Mouse (Mus musculus) CH12.LX (cell line): ENCODE results near the gene Mllt11. TPM values are rescaled to one million over a fixed set of nuclear protein-coding genes. Genes with fewer than 3 reads are reported as not detected.

Experiments used
- DNase-seq: peaks from one replicate; pipeline ENCODE4 v3.0.0-alpha.2; 2013; ENCODE audit errors: extremely low read depth
- H3K27ac ChIP-seq: 2 replicates; pipeline ENCODE4 v1.5.1; 2012; ENCODE audit warnings: low read depth, mild to moderate bottlenecking, control low read depth, moderate library complexity; ENCODE audit not compliant: insufficient read depth
- H3K27me3 ChIP-seq: replicated peaks from 2 replicates; pipeline ENCODE3; 2012; ENCODE audit warnings: inconsistent platforms
- H3K36me3 ChIP-seq, 2 experiments: replicated peaks in 1 of 2; 2 replicates each; pipeline versions ENCODE3 to v1.6.1; 2012; ENCODE audit warnings: inconsistent platforms in 1 of 2, low read length in 1 of 2, mild to moderate bottlenecking in 1 of 2, mixed read lengths in 1 of 2, moderate library complexity in 1 of 2; ENCODE audit not compliant: control insufficient read depth in 1 of 2, insufficient read depth in 1 of 2
- H3K4me1 ChIP-seq, 2 experiments: 2 replicates each; pipeline ENCODE4 v1.6.1; 2012; ENCODE audit warnings: inconsistent platforms in 1 of 2, moderate library complexity in 1 of 2; ENCODE audit not compliant: insufficient read depth in 2 of 2, control insufficient read depth in 1 of 2
- H3K4me2 ChIP-seq: 2 replicates; pipeline ENCODE4 v1.6.1; 2012; ENCODE audit warnings: low read depth, mild to moderate bottlenecking, control low read depth; ENCODE audit not compliant: poor library complexity, insufficient read depth, severe bottlenecking
- H3K4me3 ChIP-seq, 3 experiments: fragments of 150-350 bp in 1 of 3; sonication (generic) in 1 of 3; replicated peaks in 1 of 3; 2 replicates each; pipeline versions ENCODE3 to v1.5.1; 2011 to 2012; ENCODE audit warnings: low read depth in 2 of 3, low read length in 2 of 3, mild to moderate bottlenecking in 2 of 3, moderate library complexity in 2 of 3, control low read depth in 1 of 3, improper control_type of control experiment in 1 of 3, inconsistent platforms in 1 of 3, mixed read lengths in 1 of 3; ENCODE audit not compliant: poor library complexity in 1 of 3
- H3K79me2 ChIP-seq: replicated peaks from 2 replicates; pipeline ENCODE4 v1.6.1; 2012; ENCODE audit warnings: mild to moderate bottlenecking, moderate library complexity; ENCODE audit not compliant: control insufficient read depth, poor library complexity, insufficient read depth, severe bottlenecking; ENCODE audit errors: extremely low read depth
- H3K9ac ChIP-seq: 2 replicates; pipeline ENCODE4 v1.6.1; 2012; ENCODE audit warnings: low read depth, mild to moderate bottlenecking, control low read depth, moderate library complexity; ENCODE audit not compliant: insufficient read depth
- H3K9me3 ChIP-seq: replicated peaks from 2 replicates; pipeline ENCODE3; 2012; ENCODE audit warnings: low read length, inconsistent platforms, mixed read lengths
- E2F4 ChIP-seq: IDR thresholded peaks from 2 replicates; pipeline ENCODE4 v1.6.1; 2011; ENCODE audit warnings: low read depth, low read length, improper control_type of control experiment; ENCODE audit not compliant: insufficient replicate concordance
- ELF1 ChIP-seq: IDR thresholded peaks from 2 replicates; pipeline ENCODE4 v1.6.1; 2014; ENCODE audit warnings: low read depth, mild to moderate bottlenecking, inconsistent platforms, low read length, improper control_type of control experiment
- ETS1 ChIP-seq: conservative IDR thresholded peaks from 2 replicates; pipeline ENCODE4 v1.6.1; 2012; ENCODE audit warnings: low read depth, mild to moderate bottlenecking, inconsistent platforms, low read length, improper control_type of control experiment, moderate library complexity
- GABPA ChIP-seq: IDR thresholded peaks from 2 replicates; pipeline ENCODE4 v1.6.1; 2012; ENCODE audit warnings: low read depth, low read length, improper control_type of control experiment, inconsistent platforms; ENCODE audit not compliant: insufficient replicate concordance
- MAFK ChIP-seq: IDR thresholded peaks from 2 replicates; pipeline ENCODE4 v1.6.1; 2011; ENCODE audit warnings: low read length, improper control_type of control experiment; ENCODE audit not compliant: insufficient replicate concordance
- MAX ChIP-seq: IDR thresholded peaks from 2 replicates; pipeline ENCODE4 v1.6.1; 2011; ENCODE audit warnings: low read length, improper control_type of control experiment
- MAZ ChIP-seq: IDR thresholded peaks from 2 replicates; pipeline ENCODE4 v1.6.1; 2012; ENCODE audit warnings: low read depth, mild to moderate bottlenecking, inconsistent platforms, low read length, improper control_type of control experiment, moderate library complexity
- MXI1 ChIP-seq: IDR thresholded peaks from 2 replicates; pipeline ENCODE4 v1.6.1; 2011; ENCODE audit warnings: mild to moderate bottlenecking, low read depth, low read length, improper control_type of control experiment
- MYC ChIP-seq: IDR thresholded peaks from 2 replicates; pipeline ENCODE4 v1.6.1; 2011; ENCODE audit warnings: low read depth, mild to moderate bottlenecking, improper control_type of control experiment, low read length
- NELFE ChIP-seq: IDR thresholded peaks from 2 replicates; pipeline ENCODE4 v1.6.1; 2011; ENCODE audit warnings: low read depth, low read length, improper control_type of control experiment
- NRF1 ChIP-seq: IDR thresholded peaks from 2 replicates; pipeline ENCODE4 v1.6.1; 2014; ENCODE audit warnings: low read depth, mild to moderate bottlenecking, inconsistent platforms, low read length, improper control_type of control experiment, moderate library complexity
- POLR2A ChIP-seq: IDR thresholded peaks from 2 replicates; pipeline ENCODE4 v1.6.1; 2011; ENCODE audit warnings: low read depth, mild to moderate bottlenecking, improper control_type of control experiment, low read length
- SIN3A ChIP-seq: IDR thresholded peaks from 2 replicates; pipeline ENCODE4 v1.6.1; 2012; ENCODE audit warnings: low read length, improper control_type of control experiment, inconsistent platforms
- SMC3 ChIP-seq: IDR thresholded peaks from 2 replicates; pipeline ENCODE4 v1.6.1; 2011; ENCODE audit warnings: low read depth, low read length, improper control_type of control experiment
- TBP ChIP-seq: conservative IDR thresholded peaks from 2 replicates; pipeline ENCODE4 v1.6.1; 2011; ENCODE audit warnings: low read depth, low read length, improper control_type of control experiment
- ZC3H11A ChIP-seq: IDR thresholded peaks from 2 replicates; pipeline ENCODE4 v1.6.1; 2012; ENCODE audit warnings: low read depth, mild to moderate bottlenecking, inconsistent platforms, low read length, improper control_type of control experiment
- ZMIZ1 ChIP-seq: IDR thresholded peaks from 2 replicates; pipeline ENCODE4 v1.6.1; 2012; ENCODE audit warnings: low read depth, mild to moderate bottlenecking, inconsistent platforms, low read length, improper control_type of control experiment
- dilution Hi-C: fragments of 300-500 bp; cut with MboI; formaldehyde crosslinking; loops from 2 replicates; pipeline ENCODE4 v1.14.3; 2020; ENCODE audit warnings: low sequenced_read_pairs; ENCODE audit not compliant: extremely low pct_unique_long_range_greater_than_20kb, extremely low pct_ligation_motif_present
- in situ Hi-C: fragments of 300-500 bp; cut with MboI; formaldehyde crosslinking; loops from 3 replicates; pipeline ENCODE4 v1.14.3; 2019; ENCODE audit warnings: low sequenced_read_pairs, low pct_ligation_motif_present, low pct_unique_long_range_greater_than_20kb, mixed read lengths
- polyA plus RNA-seq: library from polyadenylated mRNA; unstranded; fragments of >175 nt; gene quantifications from 2 replicates; pipeline ENCODE4 v1.2.1, GENCODE M21; 2012; ENCODE audit warnings: low read depth; ENCODE audit not compliant: insufficient read length
- total RNA-seq, 2 experiments: library from RNA; depleted of rRNA; stranded (reverse); fragments of 300-350 nt in 1 of 2; fragments of >200 nt in 1 of 2; gene quantifications; 2 replicates each; pipeline ENCODE4 v1.2.3; 2012 to 2014

Gene Mllt11
- total and polyA plus RNA-seq, 3 experiments: 10.0 to 23.9 (median 10.0) TPM

- dilution Hi-C loops (no loop called here), in situ Hi-C loops (no loop called here)
- no peaks in the 10 kb centered on the region for H3K9me3 ChIP-seq
- H3K27me3 ChIP-seq: no peaks in the 10 kb centered on the region
- no peak overlapping the region for H3K4me3 ChIP-seq
- H3K4me2 ChIP-seq: no peak overlapping the region
- no peak overlapping the region for H3K9ac ChIP-seq
- H3K4me1 ChIP-seq: no peaks in the 10 kb centered on the region
- TF ChIP-seq MAZ (no peak), SMC3 (no peak), MAX (no peak), E2F4 (no peak), NRF1 (no peak), GABPA (no peak), ZMIZ1 (no peak), POLR2A (no peak), TBP (no peak)
- DNase-seq: no peak
- no peak overlapping the region for H3K27ac ChIP-seq
- H3K79me2 ChIP-seq: no peaks in the 10 kb centered on the region
- peaks cover 58 to 96% of the 10 kb centered on the region in 2 experiments for H3K36me3 ChIP-seq
Observed at GRCm38 (mm10) chr3:95200562-95200961, 31.4 kb downstream of the Mllt11 start.

GRCm38 (mm10) chr3:95200132-95200531, 31.8 kb downstream of the Mllt11 start:
- DNase-seq: no peak
- H3K4me3 ChIP-seq: no peak overlapping the region
- in situ Hi-C loops (no loop called here), dilution Hi-C loops (no loop called here)
- H3K27ac ChIP-seq: no peak overlapping the region
- no peak for TF ChIP-seq MXI1
- no peak for TF ChIP-seq SMC3
- no peak for TF ChIP-seq POLR2A
- TF ChIP-seq SIN3A: no peak
- no peak for TF ChIP-seq MAFK
- H3K4me2 ChIP-seq: no peak overlapping the region
- H3K4me1 ChIP-seq: no peaks in the 10 kb centered on the region
- no peaks in the 10 kb centered on the region for H3K79me2 ChIP-seq
- no peaks in the 10 kb centered on the region for H3K9me3 ChIP-seq
- H3K36me3 ChIP-seq: peaks cover 59 to 97% of the 10 kb centered on the region in 2 experiments
- H3K9ac ChIP-seq: no peak overlapping the region
- H3K27me3 ChIP-seq: no peaks in the 10 kb centered on the region

- Histone ChIP-seq H3K4me1 (no peaks in the 10 kb centered on the region), H3K9ac (no peak overlapping the region), H3K4me2 (no peak overlapping the region), H3K9me3 (no peaks in the 10 kb centered on the region), H3K79me2 (no peaks in the 10 kb centered on the region), H3K4me3 (no peak overlapping the region), H3K27ac (no peak overlapping the region), H3K36me3 (peaks cover 60 to 94% of the 10 kb centered on the region in 2 experiments), H3K27me3 (no peaks in the 10 kb centered on the region)
- in situ Hi-C loops (no loop called here), dilution Hi-C loops (no loop called here)
- no peak for DNase-seq
- TF ChIP-seq NELFE: no peak
- no peak for TF ChIP-seq ELF1
- no peak for TF ChIP-seq MYC
- TF ChIP-seq ETS1: no peak
- no peak for TF ChIP-seq ZC3H11A
Observed at GRCm38 (mm10) chr3:95199101-95199500, 32.9 kb downstream of the Mllt11 start.
